Mouse (Mus musculus) left cerebral cortex, adult 9 months (tissue): ENCODE data around the gene Col19a1.

Experiments used
- DNase-seq, 2 experiments: peaks; one replicate each; pipeline ENCODE4 v3.0.0; 2022; ENCODE audit warnings: low spot score in 2 of 2

Col19a1 gene

GRCm38 (mm10) chr1:24310847-24311246 lies 276.4 kb downstream of the Col19a1 start:
- no peak for DNase-seq

DNA sequence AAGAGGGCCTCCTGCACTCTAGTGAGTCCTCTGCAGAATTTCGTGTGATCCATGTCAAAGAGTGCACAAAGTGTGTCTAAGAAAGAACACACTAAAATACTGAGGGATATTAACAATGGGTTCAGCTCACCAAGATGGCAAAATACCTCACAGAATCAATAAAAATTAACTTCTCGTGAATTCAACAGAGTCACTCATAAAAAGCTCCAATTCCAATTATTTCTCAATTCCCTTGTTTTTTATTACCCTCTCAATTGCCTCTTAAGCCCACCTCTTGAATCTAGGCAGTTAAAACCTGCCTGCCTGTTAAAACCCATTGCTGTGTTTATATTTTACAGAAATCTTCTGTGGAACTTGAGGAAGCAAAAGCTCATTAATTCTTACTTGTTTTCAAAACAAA lies 277.1 kb downstream of the Col19a1 start:
- no peak for DNase-seq

DNA sequence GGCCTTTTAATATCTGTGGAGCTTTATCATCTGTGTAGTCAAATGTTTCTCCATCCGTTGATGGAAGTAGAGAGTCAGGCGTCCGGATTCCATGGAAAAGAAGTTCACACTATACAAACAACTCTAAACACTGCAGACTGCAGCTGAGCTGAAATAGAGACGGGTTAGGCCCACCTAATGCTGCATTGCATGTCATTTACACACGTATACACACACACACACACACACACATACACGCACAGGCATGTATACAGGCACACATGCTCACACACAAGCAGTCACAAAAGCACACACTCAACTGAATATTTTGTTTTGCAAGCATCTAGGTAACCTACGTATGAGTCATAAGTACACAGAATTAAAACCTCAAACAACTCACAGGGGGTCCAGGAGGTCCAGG lies 284.2 kb downstream of the Col19a1 start:
- no peak for DNase-seq

- DNase-seq = peak in 1 of 2 experiments; percentile 59
Measured at GRCm38 (mm10) chr1:24302674-24303073, 284.6 kb downstream of the Col19a1 start.

GRCm38 (mm10) chr1:24300700-24301099 lies 286.6 kb downstream of the Col19a1 start:
- no peak for DNase-seq

DNA sequence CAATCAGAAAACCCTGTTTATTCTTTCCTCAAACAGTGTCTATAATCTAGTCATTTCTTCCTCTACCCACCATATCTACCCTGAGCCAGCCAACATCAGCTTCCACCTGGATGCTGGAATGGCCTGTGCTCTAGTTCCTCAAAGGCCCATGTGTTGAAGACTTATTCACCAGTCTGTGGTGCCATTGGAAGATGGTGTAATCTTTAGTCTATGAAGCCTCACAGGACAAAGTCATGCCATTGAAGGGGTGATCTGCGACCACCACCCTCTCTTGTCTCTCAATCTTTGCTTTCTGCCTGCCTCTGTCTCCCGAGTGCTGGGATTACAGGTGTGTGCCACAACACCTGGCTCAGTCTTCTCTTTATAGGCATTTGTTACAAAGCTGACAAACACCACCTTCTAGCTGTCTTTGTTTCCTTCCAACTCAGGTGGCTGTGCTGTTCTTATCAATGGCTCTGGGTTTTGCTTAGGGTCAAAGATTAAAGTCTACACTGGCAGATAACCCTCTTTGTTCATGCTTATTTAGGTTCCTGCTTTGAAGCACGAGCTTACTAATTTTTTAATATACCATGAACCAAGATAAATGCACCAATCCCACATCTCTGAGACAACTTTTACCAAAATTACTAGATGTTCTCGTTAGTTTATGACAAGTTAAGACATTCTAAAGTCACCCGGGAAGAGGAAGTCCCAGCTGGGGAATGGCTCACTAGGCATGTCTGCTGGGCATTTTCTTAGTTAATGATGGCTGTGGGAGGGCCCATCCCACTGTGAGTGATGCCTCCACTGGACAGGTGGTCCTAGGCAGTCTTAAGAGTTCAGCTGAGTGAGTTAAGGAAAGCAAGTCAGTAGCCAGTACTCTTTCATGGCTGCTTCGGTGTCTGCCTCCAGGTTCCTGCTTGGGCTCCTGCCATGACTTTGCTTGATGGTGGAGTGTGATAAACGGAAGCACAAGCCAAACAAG lies 292.0 kb downstream of the Col19a1 start:
- no peak for DNase-seq

DNA sequence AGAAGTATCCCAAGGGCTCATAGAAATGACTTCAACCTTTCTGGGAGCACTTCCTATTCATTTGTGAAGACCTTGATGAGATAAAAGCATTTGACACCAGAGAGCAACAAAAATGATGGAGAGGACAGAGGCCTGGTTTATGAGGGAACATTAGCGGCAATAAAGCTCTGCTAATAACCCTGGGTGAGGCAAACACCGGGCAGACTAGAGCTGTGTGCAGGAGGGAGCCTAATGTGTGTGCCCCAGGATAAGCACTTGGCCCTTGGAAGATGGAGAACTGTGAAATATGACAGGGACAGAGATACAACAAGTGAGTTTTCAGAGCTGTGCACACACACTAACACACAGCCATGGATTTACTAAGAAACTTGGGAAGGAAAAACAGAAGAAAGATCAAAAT lies 294.8 kb downstream of the Col19a1 start:
- DNase-seq = no peak

- DNase-seq = no peak
Measured at GRCm38 (mm10) chr1:24286360-24286759, 300.9 kb downstream of the Col19a1 start.

DNA sequence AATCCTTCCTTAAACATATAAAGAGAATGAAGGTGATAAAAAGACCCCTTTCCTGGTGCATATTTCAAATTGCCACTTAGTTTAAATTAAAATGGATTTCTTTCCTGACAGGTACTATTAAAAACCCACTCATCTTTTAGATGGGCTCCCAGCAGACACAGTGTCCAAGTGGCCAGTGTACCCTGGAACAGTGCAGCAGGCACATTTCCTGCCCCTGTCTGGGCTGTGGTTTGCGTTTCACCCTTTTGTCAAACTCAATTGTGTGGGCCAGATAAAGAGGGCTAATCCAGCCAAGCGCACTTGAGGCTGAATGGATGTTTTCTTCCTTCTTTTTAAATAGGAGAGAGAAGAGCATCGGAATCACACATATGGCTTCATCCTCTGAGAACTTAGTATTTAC lies 320.2 kb downstream of the Col19a1 start:
- DNase-seq = no peak

- DNase-seq = no peak
Measured at GRCm38 (mm10) chr1:24261181-24261580, 326.1 kb downstream of the Col19a1 start.

GRCm38 (mm10) chr1:24259419-24259818 lies 327.9 kb downstream of the Col19a1 start:
- DNase-seq = no peak

- no peak for DNase-seq
Measured at GRCm38 (mm10) chr1:24257961-24258360, 329.3 kb downstream of the Col19a1 start.

- DNase-seq = peak in 1 of 2 experiments; percentile 63
Measured at GRCm38 (mm10) chr1:24249105-24249664, 338.1 kb downstream of the Col19a1 start.

DNA sequence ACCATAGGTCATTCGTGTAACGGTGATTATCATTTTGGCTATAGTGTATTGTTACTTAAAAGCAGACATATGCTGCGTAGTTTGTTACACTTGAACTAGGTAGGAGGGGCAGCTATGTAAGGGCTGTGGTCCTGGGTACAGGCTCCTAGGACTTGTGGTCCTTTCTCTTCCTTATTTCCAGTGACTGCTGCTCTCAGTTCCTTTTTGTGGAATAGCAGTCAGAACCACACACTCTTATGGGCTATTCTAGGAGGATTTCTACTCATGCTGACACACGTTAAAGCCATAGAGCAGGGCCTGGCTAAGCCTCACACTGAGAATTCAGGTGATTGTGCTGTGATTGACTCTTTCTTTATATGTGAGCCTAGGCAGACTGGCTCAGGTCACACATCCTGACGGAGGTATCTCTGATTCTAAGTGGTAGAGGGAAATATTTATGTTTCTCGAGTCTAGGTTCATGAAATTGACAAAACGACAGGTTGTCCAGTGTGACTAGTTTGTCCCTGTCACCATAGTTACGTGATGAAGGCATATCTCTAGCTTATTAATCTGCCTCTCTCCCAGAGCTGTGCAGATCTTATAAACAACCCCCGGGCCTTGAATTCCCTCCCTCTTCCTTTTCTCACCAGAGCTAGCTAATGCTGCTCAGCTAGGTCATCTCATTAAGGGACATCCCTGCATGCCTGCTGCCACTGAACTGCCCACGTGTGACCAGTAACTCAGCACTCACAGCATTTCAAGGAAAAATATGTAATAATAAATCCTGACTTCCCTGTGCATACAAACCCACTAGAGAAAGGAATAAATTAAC lies 338.8 kb downstream of the Col19a1 start:
- no peak for DNase-seq

DNA sequence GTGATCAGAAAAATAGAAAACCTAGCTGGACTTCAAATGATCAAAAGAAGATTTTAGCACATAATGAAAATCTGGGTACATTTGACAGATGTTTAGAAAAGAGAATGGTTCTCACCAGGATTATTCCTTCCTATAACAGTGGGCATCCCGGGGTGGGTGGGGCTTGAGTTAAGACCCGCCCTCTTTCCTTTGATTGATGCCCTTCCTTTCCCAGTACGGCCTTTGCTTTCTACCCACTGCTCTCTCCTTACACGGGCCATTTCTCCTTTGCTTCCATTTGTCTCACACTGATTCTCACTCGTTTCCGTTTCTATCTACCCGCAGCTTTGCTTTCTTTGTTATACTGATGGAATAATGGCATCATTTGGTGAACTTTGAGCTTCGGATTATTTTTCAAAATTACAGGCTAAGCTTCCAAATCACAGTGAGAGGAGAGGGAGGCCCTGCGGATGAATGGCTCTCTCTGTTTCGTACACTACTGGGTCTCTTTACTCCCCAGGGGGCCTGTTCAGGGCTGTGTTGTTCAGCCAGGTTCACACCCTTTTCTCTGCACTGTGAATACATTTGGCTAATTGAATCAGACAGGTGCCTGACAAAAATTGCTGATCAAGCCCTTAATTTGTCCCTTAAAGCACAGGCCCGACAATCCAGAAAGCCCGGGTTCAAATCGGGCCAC lies 341.4 kb downstream of the Col19a1 start:
- DNase-seq = no peak

GRCm38 (mm10) chr1:24244931-24245330 lies 342.3 kb downstream of the Col19a1 start:
- DNase-seq = no peak

GRCm38 (mm10) chr1:24240039-24240691 lies 347.1 kb downstream of the Col19a1 start:
- DNase-seq = no peak

- no peak for DNase-seq
Measured at GRCm38 (mm10) chr1:24236330-24236729, 350.9 kb downstream of the Col19a1 start.

DNA sequence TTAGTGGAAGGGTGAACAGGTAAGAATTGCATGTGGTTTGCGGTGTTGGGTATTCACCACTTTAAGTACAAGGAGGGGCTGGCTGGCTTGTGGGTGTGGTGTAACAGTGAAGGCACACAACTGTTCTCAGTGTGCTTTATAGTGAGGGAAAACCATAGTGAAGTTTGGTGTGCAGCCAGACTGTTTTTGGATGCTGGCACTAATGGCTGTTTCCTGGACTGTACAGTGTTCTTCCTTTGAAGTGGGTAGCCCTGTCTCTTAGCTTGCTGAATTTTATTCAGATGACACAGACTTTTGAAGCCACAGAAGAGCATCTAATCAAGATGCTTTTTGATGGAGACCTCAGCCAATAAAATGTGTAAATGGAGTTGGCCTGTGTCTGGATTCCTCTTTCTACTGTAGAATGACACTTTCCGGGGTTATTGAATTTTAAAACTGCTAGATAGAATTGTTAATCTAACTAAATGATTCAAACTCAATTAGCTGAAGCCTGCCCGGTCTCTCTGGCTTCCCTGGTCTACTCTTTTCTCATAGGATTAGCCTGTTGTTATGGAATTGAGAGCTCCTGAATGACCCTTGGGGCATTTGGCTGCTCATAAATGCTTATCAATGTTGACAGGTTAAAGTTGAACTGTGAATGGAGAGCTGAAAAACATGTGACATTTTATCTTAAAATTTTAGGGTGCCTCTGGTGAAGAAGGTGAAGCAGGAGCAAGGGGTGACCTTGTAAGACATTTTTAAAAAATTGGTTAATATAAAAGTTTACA lies 355.6 kb downstream of the Col19a1 start:
- DNase-seq = no peak

GRCm38 (mm10) chr1:24230428-24230827 lies 356.8 kb downstream of the Col19a1 start:
- DNase-seq = no peak
